Mouse (Mus musculus) cerebellum, postnatal 4 days (tissue): ENCODE results near the gene Mansc4.

Experiments used
- DNase-seq, 2 experiments: peaks; one replicate each; pipeline ENCODE4 v3.0.0; 2022; ENCODE audit warnings: low spot score in 2 of 2, mixed read lengths in 1 of 2

The Mansc4 gene

DNA sequence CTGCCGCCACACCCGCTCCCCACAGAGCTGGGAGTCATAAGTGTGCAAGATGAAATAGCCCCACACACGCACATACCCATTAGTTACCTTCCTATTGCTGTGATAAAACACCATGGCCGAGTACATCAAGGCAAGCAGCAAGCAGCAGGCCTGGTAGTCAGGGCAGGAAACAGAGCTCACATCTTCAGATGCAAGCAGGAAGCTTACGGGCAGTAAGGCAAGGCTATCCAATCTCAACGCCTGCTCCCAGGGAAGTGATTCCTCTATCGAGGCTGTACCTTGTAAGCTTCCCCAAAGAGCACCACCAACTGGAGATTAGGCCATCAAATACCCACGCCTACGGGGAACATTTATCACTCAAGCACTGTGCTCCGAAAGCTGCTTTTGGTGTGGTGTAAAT lies 6.9 kb downstream of the Mansc4 start:
- DNase-seq: no peak

DNA sequence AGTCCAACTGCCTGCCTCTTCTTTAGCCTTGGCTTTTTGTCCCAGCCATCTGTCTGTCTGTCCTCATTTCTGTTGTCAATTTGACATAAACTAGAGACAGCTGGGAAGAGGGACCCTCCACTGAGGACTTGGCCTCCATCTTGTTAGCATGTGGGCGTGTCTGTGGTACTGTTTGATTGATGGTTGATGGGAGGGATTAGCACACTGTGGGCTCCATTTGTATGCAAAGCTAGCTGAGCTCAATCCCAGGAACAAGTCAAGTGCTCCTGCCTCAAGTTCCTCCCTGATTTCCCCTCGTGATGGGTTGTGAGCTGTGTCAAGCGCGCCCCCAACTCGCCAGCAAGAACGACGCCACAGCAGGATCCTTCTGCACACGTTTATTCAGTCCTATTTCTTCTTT lies 10.0 kb downstream of the Mansc4 start:
- DNase-seq: no peak

DNA sequence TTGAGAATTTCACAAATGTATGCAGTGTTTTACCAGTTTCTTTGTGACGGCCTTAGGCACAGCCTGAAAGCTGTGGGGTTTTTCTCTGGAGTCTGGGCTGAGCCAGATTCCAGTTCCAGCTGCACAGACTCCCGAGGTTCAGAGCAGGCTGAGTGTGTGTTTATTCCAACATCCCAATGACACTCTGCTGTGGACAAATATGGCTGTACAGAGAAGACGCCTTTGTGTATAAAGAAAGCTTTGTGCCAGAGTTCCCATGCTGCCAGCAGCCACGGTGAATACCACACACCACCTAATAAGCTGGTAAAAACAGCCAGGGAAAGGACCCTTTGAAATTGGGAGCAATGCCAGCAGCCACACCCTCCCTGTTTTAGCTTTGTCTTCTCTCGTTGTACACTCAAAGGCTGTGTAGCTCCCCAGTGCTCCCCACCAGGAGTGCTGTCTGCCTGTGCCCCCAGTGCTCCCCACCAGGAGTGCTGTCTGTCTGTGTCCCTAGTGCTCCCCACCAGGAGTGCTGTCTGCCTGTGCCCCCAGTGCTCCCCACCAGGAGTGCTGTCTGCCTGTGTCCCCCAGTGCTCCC lies 10.9 kb downstream of the Mansc4 start:
- DNase-seq: no peak

DNA sequence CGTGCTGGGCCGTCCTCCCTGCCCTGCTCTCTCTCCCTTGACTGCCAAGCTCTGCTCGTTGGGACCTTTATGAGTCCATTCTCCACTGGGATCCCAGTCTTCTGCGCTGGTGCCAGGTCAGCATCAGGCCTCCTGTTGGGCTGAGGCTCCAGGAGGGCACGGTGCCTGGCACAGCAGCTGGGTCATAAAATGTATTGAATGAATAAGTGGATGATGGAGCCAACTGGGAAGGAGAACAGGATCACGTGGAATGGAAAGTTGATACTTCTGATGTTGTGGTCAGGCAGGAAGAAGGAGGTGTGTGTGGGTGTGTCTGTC lies 21.9 kb downstream of the Mansc4 start:
- DNase-seq: no peak

DNA sequence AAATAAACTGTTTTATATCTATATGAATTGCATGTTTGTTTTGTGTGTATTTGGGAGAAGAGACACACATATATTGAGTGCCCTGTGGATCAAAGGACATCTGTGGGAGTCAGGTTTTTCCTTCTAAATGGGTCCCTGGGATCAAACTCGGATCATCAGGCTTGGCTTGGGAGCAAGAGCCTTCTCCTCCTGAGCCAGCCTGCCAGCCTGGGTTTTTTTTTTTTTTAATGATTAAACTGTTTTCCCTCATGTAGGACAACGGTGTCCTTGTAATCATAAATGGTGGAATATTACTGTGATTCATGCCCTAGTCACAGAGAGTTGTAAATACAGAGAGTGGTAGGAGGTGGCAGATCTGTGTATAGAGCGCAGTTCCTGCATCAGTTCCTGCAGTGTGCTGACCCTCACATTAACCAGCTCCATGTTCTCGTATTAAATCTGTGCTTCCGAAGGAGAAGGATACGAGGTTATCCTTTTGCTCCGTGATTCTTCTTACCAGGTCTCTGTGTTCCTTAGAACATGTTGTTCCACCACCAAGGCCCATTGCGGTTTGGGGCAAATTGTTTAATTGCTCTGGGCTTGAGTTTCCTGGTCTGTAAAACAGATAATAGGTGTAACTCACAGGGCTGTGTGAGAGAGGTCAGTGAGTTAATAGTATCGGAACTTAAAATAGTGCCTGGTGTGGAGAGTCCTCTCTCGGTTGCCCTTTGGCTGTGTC lies 22.4 kb downstream of the Mansc4 start:
- DNase-seq: no peak

DNA sequence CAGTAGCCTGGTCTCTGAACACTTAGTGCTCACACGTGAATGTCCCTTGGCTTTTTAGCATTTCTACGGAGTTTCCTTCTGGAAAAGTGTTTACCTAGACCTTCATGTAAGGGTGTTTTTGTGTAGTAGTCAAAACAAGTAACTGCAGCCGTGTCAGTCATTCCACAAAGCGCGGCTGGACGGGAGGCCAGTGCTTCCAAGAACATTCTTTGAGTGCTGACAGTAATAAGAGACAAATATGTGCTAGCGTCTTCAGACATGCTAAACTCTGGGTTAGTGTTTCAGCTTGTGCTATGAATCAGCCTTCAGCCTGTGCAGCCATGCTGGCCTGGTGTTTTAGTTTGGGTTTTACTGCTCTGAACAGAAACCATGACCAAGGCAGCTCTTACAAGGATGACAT lies 24.1 kb downstream of the Mansc4 start:
- DNase-seq: no peak

DNA sequence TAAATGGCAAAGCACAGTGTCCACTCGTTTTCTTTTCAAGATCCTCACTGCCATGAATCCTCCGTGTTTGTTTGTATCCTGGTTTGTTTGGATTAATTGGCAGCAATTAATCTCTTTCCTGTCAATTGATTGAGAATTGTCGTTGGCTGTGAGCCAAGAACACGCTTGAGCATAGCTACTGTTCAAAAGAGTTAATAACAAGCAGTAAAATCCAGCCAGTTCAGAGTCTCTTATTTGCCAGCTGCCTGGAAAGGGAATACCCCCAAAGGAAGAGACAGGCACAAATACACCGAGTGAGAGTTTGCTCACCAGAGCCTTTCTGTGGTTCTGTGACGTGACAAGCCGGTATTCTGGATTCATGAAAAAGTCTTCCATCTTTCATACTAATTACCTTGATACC lies 24.8 kb downstream of the Mansc4 start:
- no peak for DNase-seq

DNA sequence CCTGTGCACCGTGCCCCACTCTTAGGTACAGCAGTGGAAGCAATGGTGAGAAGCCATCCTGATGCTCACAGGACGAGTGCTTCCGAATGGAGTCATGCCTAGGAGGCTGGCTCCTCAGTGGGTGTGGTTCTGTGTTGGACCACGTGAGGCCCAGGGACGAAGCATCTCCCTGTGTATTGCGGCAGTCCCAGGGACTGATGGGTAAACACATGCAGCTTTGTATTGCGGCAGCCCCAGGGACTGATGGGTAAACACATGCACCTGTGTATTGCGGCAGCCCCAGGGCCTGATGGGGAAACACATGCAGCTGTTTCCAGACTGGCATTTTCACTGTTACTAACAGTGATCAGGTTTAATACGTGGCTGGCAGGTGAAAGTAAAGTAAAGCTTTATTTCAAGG lies 25.2 kb downstream of the Mansc4 start:
- no peak for DNase-seq

DNA sequence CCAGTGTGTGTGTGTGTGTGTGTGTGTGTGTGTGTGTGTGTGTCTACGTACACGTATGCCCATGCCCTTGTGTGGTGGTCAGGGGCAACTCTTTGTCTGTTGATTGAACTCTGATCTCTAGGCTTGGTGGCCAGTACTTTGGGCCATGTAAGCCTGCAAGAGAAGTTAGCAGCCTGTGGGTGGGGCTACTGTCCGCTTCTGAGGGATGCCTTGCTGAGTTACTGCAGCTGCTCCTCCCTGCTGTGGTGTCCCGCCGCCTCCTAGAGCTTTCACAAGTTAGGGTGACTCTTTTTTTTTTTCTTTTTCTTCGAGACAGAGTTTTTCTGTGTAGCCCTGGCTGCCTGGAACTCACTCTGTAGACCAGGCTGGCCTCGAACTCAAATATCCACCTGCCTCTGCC lies 27.5 kb downstream of the Mansc4 start:
- DNase-seq: no peak

DNA sequence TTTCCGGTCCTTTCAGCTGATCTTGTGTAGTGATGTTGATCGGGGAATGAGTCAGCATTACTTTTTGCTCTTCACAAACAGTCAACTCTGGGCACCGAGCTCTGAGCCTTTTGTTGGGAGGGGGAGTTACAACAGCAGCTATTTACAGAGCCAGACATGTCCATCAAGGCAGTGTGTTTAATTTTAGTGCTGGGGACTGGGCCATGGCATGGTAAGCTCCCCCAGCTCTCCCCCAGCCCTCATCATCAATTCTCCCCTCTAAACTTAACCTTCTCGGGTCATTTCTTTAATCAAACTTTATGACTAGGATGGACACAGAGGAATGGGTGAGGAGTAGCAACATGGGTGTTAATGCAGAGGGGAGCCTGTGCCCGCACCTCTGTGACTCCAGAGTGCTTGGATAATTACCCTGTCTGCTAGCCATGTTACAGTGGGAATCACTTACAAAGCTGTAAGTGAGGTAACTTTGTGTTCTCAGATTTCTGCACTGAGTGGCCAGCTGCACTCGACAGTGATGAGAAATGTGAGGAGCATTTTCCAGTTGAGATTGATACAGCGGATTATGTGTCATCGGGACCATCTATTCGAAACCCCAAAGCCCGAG lies 31.4 kb downstream of the Mansc4 start:
- no peak for DNase-seq

DNA sequence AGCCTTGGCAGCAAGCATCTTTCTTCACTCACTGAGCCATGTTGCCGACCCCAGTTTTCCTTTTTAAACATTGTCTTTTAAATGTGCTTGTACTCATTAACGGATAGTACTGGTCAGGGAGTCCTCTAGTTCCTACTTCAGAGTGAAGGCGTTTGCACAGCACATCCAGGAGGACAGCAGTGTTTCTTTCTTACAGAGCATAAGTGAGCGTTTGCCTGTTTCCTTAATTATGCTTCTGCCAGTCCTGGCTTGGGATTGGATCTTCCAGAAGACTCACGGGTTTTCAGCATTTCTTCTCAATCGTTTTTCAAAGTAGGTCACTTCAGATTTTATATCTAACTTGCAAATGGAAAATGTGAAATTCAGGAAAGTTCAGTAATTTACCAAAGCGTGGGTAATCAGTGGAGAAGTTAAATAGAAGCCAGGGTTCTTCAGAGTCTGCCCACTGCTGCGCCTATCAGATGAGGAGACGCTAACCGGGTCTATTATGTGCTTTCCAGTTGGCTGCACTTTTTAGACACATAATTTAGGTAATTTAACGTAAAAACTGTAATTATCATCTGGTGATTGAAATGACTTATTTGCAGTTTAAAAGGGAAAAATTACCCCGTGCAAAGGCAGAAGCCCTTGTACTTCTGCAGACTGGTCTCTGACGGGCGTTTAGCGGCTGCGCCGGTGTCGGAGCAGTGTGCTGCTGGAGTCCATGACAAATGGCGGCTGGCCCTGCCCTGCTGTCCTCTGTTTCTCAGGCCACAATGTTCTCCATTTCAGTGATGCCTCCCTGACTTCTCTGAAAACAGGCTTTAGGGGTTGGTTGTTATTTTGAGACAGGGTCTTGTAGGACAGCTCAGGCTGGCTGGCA lies 32.8 kb downstream of the Mansc4 start:
- no peak for DNase-seq

DNA sequence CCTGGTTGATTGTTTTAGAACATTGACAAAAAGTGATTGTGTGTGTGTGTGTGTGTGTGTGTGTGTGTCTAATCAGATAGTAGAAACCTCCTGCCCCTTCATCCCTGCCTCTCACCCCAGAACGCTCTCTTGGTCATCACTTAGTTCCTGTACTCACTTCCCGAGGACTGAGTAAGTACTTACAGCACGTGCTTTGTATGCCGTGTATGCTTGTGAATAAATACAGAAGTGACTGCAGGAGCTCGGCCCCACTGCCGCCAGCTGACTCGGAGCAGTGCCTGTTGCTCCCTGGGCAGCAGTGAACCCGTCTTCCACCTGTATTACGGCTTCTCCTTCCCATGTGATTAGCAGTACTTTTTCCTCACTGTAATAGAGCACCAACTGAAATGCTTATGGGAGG lies 34.4 kb downstream of the Mansc4 start:
- DNase-seq: no peak

DNA sequence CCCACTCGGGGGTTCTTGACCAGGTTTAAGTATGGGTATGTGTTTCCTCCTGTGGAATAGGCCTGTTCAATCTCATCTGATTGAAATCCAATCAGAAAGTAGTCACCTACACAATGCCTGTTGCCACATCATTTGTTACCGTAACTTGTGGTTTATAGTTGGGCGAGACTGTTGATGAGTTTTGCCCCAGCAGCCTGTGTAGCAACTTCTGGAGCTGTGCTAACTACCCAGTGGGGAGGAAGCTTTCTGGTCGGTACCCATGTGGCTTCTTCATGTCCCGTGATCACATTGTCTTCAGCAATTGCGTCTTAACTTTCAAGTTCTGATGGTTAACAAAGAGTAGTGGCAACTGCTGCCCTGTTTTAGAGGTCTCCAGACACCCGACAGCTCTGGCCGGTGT lies 35.2 kb downstream of the Mansc4 start:
- no peak for DNase-seq

DNA sequence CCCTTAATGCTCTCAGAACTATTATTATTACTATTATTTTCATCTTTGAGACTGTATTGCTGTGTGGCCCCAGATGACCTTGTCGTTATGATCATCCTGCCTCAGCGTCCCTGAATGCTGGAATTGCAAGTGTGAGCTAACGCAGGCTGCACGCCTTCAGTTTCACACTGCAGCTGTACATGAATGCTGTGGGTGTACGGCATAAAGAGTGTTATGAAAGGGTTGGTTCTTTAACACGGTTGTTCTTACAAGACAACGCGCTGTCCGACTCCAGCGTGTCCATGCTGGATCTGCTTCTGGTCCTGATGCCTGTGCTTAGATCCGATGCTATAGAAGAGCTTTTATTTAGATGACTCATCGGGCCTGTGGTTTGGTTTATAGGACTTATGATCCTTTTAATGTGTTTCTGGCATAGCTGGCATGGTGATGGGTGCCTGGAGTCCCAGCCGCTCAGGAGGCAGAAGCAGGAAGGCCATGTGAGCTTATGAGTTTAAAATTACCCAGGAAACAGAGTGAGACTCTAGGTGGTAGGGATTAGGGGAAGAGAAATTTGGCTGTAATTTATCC lies 37.5 kb downstream of the Mansc4 start:
- no peak for DNase-seq

DNA sequence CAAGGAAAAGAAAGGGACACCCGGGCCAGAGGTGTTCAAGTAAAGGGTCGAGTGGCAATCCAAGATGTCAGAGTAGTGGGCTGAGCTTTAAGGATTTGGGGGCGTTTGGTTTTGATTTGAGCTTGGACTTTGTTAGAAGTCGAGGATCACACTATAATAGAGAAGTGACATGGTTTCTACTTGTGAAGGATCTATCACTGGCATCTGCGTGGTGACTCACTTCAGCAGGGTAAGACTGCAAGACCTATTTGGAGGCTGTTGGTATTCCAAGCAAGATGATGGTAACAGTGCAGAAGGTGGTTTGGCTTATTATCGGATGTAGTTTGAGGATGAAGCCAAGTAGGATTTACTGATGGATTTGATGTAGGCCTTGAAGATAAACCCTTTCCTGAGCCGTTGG lies 43.2 kb downstream of the Mansc4 start:
- DNase-seq: no peak

DNA sequence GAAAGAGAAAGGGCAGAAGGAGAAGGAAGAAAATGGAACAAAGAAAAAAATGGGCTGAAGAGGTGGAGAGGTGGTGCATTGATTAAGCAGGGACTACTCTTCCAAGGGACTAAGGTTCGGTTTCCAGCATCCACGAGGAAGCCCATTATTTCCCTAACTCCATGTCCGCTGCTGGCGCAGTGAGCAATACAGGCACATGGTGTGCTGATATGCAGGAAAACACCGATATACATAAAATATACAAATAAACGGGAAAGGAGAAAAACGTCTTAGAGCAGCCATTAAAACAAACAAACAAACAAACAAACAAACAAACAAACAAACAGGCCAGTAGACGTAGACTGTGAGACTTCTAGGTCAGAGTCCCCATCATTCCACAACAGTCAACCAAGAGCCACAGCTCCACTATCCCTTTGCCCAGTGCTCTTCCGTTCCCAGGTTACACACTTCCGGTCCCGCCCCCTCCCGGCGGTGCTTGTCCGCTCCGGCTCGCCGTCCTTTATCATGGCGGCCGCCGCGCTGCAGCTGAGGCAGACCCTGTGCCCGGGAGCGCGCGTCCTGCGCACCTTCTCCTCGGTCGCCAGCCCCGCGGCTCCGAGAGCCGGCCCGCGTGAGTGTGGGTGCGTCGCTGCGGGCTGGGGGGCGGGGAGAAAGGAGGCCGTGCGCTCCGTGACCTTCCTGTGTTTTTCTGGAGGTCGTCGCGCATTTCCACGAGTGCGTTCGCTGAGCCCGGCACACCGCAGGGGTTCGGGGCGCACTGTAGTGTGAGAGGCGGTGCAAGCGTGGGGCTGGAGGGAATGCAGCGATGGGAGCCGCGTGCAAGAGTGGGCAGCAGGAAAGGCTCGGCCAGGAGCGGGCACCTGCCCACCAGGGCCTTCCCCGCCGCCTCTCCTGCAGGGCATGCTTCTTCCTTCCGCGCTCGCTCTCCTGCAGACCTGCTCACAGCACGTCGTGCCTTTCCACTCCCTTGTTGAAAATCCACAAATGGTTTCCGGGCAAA lies 44.2 kb downstream of the Mansc4 start, which contains the start of gene Mrps35:
Gene Mrps35, plus strand, starts transcription at position 474 of the 1,000 bp plus-strand sequence.
- DNase-seq: peak; percentile 82 to 89

DNA sequence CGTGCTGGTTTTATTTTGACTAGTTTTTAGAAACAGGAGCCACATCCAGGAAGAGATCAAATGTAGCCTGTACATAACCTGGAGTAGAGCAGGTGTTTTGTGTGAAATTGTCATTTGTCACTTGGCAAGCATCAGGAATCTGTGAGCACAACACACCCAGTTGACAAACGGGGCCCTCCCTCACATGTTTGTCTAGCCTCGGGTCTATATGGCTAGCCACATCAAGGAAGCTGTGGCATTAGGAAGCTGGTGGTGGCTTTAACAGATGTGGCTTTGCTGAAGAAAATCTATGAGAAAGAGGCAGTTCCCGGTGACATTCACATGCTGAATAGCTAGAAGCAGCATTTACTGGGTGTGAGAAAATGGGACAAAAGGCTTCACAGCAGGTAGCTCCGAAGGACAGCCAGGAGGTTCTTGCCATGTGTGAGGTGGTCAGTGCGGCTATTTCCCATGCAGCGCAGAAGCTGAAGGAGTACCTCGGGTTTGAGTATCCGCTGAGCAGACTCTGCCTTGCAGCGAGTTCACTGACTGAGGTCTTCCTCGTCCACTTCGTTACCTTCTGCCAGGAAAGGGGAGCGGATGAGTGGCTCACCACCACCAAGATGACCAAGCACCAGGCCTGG lies 54.4 kb downstream of the Mansc4 start, which contains the start of gene Rep15:
Gene Rep15, plus strand, starts transcription at position 282 of the 623 bp plus-strand sequence.
- DNase-seq: no peak

DNA sequence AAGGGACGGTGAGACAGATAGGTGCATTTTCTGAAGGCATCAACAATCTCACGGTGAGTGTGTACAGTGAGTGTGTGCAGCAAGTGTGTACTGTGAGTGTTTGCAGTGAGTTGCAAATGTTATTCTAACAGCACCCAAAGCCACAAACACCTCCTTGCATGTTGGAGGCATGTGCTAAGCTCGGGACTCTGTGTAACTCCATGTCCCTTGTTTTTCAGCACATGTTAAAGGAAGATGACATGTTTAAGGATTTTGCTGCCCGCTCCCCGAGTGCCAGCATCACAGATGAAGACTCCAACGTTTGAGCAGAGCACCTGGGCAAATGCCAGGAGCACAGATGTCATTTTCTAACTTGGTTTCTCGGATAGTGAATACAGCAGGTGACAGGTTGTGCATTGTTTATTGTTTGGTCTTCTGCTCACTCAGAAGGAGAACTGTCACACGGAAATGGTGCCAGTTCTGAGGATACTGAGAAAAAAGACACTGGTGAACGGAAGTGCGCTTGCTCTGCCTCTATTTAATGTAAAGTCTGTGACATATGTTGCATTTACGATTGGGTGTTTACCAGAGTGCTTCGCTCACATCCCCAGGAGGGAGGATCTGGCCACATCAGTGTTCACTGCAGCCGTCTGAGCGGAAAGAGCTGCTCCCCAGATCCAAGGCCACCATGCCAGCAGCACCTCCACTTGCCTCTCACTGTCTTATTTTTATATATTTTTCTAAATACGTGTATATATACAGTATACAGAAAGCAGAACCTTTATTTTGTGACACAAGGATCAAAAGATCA lies 56.5 kb downstream of the Mansc4 start:
- peak in 1 of 2 experiments; percentile 48 for DNase-seq

DNA sequence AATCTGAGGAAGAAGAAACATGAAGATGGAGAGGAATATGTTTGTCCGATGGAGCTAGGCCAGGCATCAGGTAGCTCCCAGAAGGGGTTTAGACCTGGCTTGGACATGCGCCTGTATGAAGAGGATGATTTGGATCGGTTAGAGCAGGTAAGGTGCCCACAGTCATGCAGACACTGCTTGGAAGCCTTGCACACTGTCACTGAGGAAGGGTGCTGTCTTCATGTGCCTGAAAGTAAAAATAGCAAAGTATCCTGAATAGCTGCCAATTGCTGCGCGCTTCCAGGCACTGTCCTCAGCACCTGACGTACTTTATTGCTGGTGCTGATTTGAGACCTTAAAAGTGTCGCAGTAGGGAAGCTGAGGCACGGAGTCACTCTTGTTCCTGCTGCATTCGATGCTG lies 57.2 kb downstream of the Mansc4 start:
- no peak for DNase-seq

DNA sequence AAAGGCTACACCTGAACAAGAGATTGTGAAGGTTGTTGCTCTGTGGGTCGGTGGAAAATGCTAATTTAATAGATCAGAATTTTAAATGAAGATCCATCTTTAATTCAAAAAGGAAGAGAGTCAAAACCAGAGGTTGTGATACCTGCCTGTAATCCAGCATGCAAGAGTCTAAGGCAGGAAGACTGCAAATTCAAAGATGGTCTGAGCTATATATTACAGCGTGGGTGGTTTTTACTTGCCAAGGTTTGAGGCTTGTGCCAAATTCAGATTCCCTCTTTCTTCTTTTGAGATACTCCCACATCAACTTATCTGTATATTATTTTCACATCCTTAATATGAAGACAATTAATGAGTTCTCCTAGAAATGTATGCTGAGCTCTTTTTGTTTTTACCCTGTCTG lies 58.4 kb downstream of the Mansc4 start:
- no peak for DNase-seq
